Mouse (Mus musculus): Measurements from ENCODE around the gene Olfr951. TPM values are rescaled to one million over a fixed set of nuclear protein-coding genes. Genes with fewer than 3 reads are reported as not detected.

Olfr951 gene
- not detected in 2 replicates for polyA plus RNA-seq (2011; ENCODE audit: insufficient read depth, insufficient read length, low read depth, missing spikeins)

GRCm38 (mm10) chr9:39387110-39387509 lies at the start of gene Olfr951:
TSS of gene Olfr951 (plus strand) at chr9:39387410.
- no peaks in the 10 kb centered on the region for H3K9me3 ChIP-seq (replicated peaks; ENCODE audit: control insufficient read depth, insufficient read depth, low read length, poor library complexity, severe bottlenecking)
- no peak within 1 kb of the TSS for H3K4me3 ChIP-seq (ENCODE audit: low read depth, low read length)
- no peaks in the 10 kb centered on the region for H3K36me3 ChIP-seq (ENCODE audit: control insufficient read depth, insufficient read depth, low read length, poor library complexity, severe bottlenecking)
- H3K4me1 ChIP-seq (ENCODE audit: control insufficient read depth, insufficient read depth, low read length): no peaks in the 10 kb centered on the region
- no peak within 1 kb of the TSS for H3K27ac ChIP-seq (ENCODE audit: insufficient read depth, low read length)
- no peak within 1 kb of the TSS for H3K9ac ChIP-seq (ENCODE audit: low read depth, poor library complexity, severe bottlenecking)
- H3K27me3 ChIP-seq (ENCODE audit: control insufficient read depth, insufficient read depth, low read length, poor library complexity, severe bottlenecking): no peaks in the 10 kb centered on the region
- no peak for TF ChIP-seq EP300 (IDR thresholded peaks at IDR 0.05; ENCODE audit: insufficient read depth, low read depth, low read length)
- TF ChIP-seq CTCF (IDR thresholded peaks at IDR 0.05; ENCODE audit: low read depth, low read length): no peak
- TF ChIP-seq POLR2A (IDR thresholded peaks at IDR 0.05; ENCODE audit: insufficient read depth, low read length): no peak

- H3K27ac ChIP-seq (ENCODE audit: insufficient read depth, low read length): no peak within 1 kb of the TSS
- no peaks in the 10 kb centered on the region for H3K36me3 ChIP-seq (ENCODE audit: control insufficient read depth, insufficient read depth, low read length, poor library complexity, severe bottlenecking)
- no peak within 1 kb of the TSS for H3K9ac ChIP-seq (ENCODE audit: low read depth, poor library complexity, severe bottlenecking)
- TF ChIP-seq POLR2A (IDR thresholded peaks at IDR 0.05; ENCODE audit: insufficient read depth, low read length): no peak
- TF ChIP-seq EP300 (IDR thresholded peaks at IDR 0.05; ENCODE audit: insufficient read depth, low read depth, low read length): no peak
- TF ChIP-seq CTCF (IDR thresholded peaks at IDR 0.05; ENCODE audit: low read depth, low read length): no peak
- H3K4me1 ChIP-seq (ENCODE audit: control insufficient read depth, insufficient read depth, low read length): no peaks in the 10 kb centered on the region
- no peak within 1 kb of the TSS for H3K4me3 ChIP-seq (ENCODE audit: low read depth, low read length)
- H3K9me3 ChIP-seq (replicated peaks; ENCODE audit: control insufficient read depth, insufficient read depth, low read length, poor library complexity, severe bottlenecking): no peaks in the 10 kb centered on the region
- no peaks in the 10 kb centered on the region for H3K27me3 ChIP-seq (ENCODE audit: control insufficient read depth, insufficient read depth, low read length, poor library complexity, severe bottlenecking)
These were observed 39.8 kb downstream of the Olfr951 start, which contains the start of gene Olfr952 for GRCm38 (mm10) chr9:39427048-39427447. TSS of gene Olfr952 (minus strand) at chr9:39427148.

Other genes with a start within 250 kb of the Olfr951 start
- gene Olfr943, start 221.1 kb upstream of the Olfr951 start, polyA plus RNA-seq (2011; ENCODE audit: insufficient read depth, insufficient read length, low read depth, missing spikeins): 0.31 and 0.35 TPM in 2 replicates
- not detected in 2 replicates for gene Olfr944, start 185.5 kb upstream of the Olfr951 start, polyA plus RNA-seq (2011; ENCODE audit: insufficient read depth, insufficient read length, low read depth, missing spikeins)
- not detected in 2 replicates for gene Olfr1537, start 137.4 kb upstream of the Olfr951 start, polyA plus RNA-seq (2011; ENCODE audit: insufficient read depth, insufficient read length, low read depth, missing spikeins)
- gene Olfr945, start 110.6 kb upstream of the Olfr951 start, polyA plus RNA-seq (2011; ENCODE audit: insufficient read depth, insufficient read length, low read depth, missing spikeins): not detected in 2 replicates
- gene Olfr948, start 61.4 kb upstream of the Olfr951 start, polyA plus RNA-seq (2011; ENCODE audit: insufficient read depth, insufficient read length, low read depth, missing spikeins): not detected in 2 replicates
- gene Olfr952, start 39.7 kb downstream of the Olfr951 start, polyA plus RNA-seq (2011; ENCODE audit: insufficient read depth, insufficient read length, low read depth, missing spikeins): not detected in 2 replicates
- gene Olfr954, start 69.3 kb downstream of the Olfr951 start, polyA plus RNA-seq (2011; ENCODE audit: insufficient read depth, insufficient read length, low read depth, missing spikeins): not detected in 2 replicates
- not detected in 2 replicates for gene Olfr955, start 84.5 kb downstream of the Olfr951 start, polyA plus RNA-seq (2011; ENCODE audit: insufficient read depth, insufficient read length, low read depth, missing spikeins)
- not detected in 2 replicates for gene Olfr44, start 106.6 kb downstream of the Olfr951 start, polyA plus RNA-seq (2011; ENCODE audit: insufficient read depth, insufficient read length, low read depth, missing spikeins)
- gene Olfr957, start 128.4 kb downstream of the Olfr951 start, polyA plus RNA-seq (2011; ENCODE audit: insufficient read depth, insufficient read length, low read depth, missing spikeins): not detected in 2 replicates
- not detected in 2 replicates for gene Olfr958, start 166.6 kb downstream of the Olfr951 start, polyA plus RNA-seq (2011; ENCODE audit: insufficient read depth, insufficient read length, low read depth, missing spikeins)
- not detected in 2 replicates for gene Olfr959, start 188.2 kb downstream of the Olfr951 start, polyA plus RNA-seq (2011; ENCODE audit: insufficient read depth, insufficient read length, low read depth, missing spikeins)
- 1.5 and 2.0 TPM in 2 replicates for gene AW551984, start 217.0 kb downstream of the Olfr951 start, polyA plus RNA-seq (2011; ENCODE audit: insufficient read depth, insufficient read length, low read depth, missing spikeins)
- gene Olfr148, start 223.2 kb downstream of the Olfr951 start, polyA plus RNA-seq (2011; ENCODE audit: insufficient read depth, insufficient read length, low read depth, missing spikeins): not detected in 2 replicates
- not detected in 2 replicates for gene Olfr960, start 234.0 kb downstream of the Olfr951 start, polyA plus RNA-seq (2011; ENCODE audit: insufficient read depth, insufficient read length, low read depth, missing spikeins)